Mouse (Mus musculus): Measurements from ENCODE around the gene Il6ra.

Il6ra gene

GRCm38 (mm10) chr3:89912543-89913391 is at the start of gene Il6ra:
TSS of gene Il6ra (minus strand) at chr3:89913196.
- DNase-seq (ENCODE audit: low spot score in 2 of 2), result peak; percentile 90 to 96

GRCm38 (mm10) chr3:89962059-89962750 is 49.2 kb upstream of the Il6ra start:
- DNase-seq (ENCODE audit: low spot score in 2 of 2), result peak; percentile 34 to 45

GRCm38 (mm10) chr3:89961436-89961835 is 48.4 kb upstream of the Il6ra start:
- no peak for DNase-seq (ENCODE audit: low spot score in 2 of 2)

GRCm38 (mm10) chr3:89960469-89960868 is 47.5 kb upstream of the Il6ra start:
- peak; percentile 86 to 92 for DNase-seq (ENCODE audit: low spot score in 2 of 2)

- DNase-seq (ENCODE audit: low spot score in 2 of 2), result no peak
Measured at GRCm38 (mm10) chr3:89959435-89959834, 46.4 kb upstream of the Il6ra start.

- DNase-seq (ENCODE audit: low spot score in 2 of 2), result no peak
Measured at GRCm38 (mm10) chr3:89957880-89958279, 44.9 kb upstream of the Il6ra start.

- no peak for DNase-seq (ENCODE audit: low spot score in 2 of 2)
Measured at GRCm38 (mm10) chr3:89956177-89956971, 43.4 kb upstream of the Il6ra start.

GRCm38 (mm10) chr3:89953420-89953819 is 40.4 kb upstream of the Il6ra start:
- DNase-seq (ENCODE audit: low spot score in 2 of 2), result peak; percentile 60 to 77

- no peak for DNase-seq (ENCODE audit: low spot score in 2 of 2)
Measured at GRCm38 (mm10) chr3:89948655-89949054, 35.7 kb upstream of the Il6ra start.

- no peak for DNase-seq (ENCODE audit: low spot score in 2 of 2)
Measured at GRCm38 (mm10) chr3:89948021-89948420, 35.0 kb upstream of the Il6ra start.

- no peak for DNase-seq (ENCODE audit: low spot score in 2 of 2)
Measured at GRCm38 (mm10) chr3:89945026-89945425, 32.0 kb upstream of the Il6ra start.

- DNase-seq (ENCODE audit: low spot score in 2 of 2), result no peak
Measured at GRCm38 (mm10) chr3:89942894-89943293, 29.9 kb upstream of the Il6ra start.

GRCm38 (mm10) chr3:89936495-89936894 is 23.5 kb upstream of the Il6ra start:
- DNase-seq (ENCODE audit: low spot score in 2 of 2), result no peak

- no peak for DNase-seq (ENCODE audit: low spot score in 2 of 2)
Measured at GRCm38 (mm10) chr3:89932925-89933324, 19.9 kb upstream of the Il6ra start.

GRCm38 (mm10) chr3:89928956-89929355 is 16.0 kb upstream of the Il6ra start:
- DNase-seq (ENCODE audit: low spot score in 2 of 2), result no peak

GRCm38 (mm10) chr3:89926440-89926839 is 13.4 kb upstream of the Il6ra start:
- no peak for DNase-seq (ENCODE audit: low spot score in 2 of 2)

- DNase-seq (ENCODE audit: low spot score in 2 of 2), result no peak
Measured at GRCm38 (mm10) chr3:89920711-89921110, 7.7 kb upstream of the Il6ra start.

GRCm38 (mm10) chr3:89917408-89917807 is 4.4 kb upstream of the Il6ra start:
- DNase-seq (ENCODE audit: low spot score in 2 of 2), result no peak

- DNase-seq (ENCODE audit: low spot score in 2 of 2), result no peak
Measured at GRCm38 (mm10) chr3:89916622-89917021, 3.6 kb upstream of the Il6ra start.

- no peak for DNase-seq (ENCODE audit: low spot score in 2 of 2)
Measured at GRCm38 (mm10) chr3:89914700-89915099, 1.7 kb upstream of the Il6ra start.

- no peak for DNase-seq (ENCODE audit: low spot score in 2 of 2)
Measured at GRCm38 (mm10) chr3:89912108-89912542, 871 bp downstream of the Il6ra start.

- no peak for DNase-seq (ENCODE audit: low spot score in 2 of 2)
Measured at GRCm38 (mm10) chr3:89911207-89911606, 1.8 kb downstream of the Il6ra start.
